Mouse (Mus musculus) central nervous system, embryonic 14 days (tissue): ENCODE measurements around the gene Ctbs. TPM values are rescaled to one million over a fixed set of nuclear protein-coding genes. Genes with fewer than 3 reads are reported as not detected.

ENCODE experiments used
- polyA plus RNA-seq: library from polyadenylated mRNA; depleted of rRNA; stranded (reverse); fragments of >200 nt; gene quantifications from 2 replicates; pipeline ENCODE4 v1.2.3, GENCODE M21; 2012; rRNA removed

Ctbs gene
- polyA plus RNA-seq = 2.4 and 3.0 TPM in 2 replicates

GRCm38 (mm10) chr3:146449745-146450250 is at the start of gene Ctbs:
TSS of gene Ctbs (plus strand) at chr3:146449795.

GRCm38 (mm10) chr3:146404311-146405201 is 45.0 kb upstream of the Ctbs start, which contains the start of gene Ssx2ip:
TSS of gene Ssx2ip (plus strand) at chr3:146404642.

GRCm38 (mm10) chr3:146499431-146500002 is 49.9 kb downstream of the Ctbs start, which contains the start of the genes Spata1 and Gng5:
TSS of gene Spata1 (minus strand) at chr3:146499753.
TSS of gene Gng5 (plus strand) at chr3:146499807.

Other genes starting within 250 kb of the Ctbs start
- 0.23 and 0.46 TPM in 2 replicates for gene Lpar3, start 228.8 kb upstream of the Ctbs start, polyA plus RNA-seq
- 12.5 and 13.4 TPM in 2 replicates for gene Ssx2ip, start 45.2 kb upstream of the Ctbs start, polyA plus RNA-seq
- 10.0 and 10.9 TPM in 2 replicates for gene Spata1, start 50.0 kb downstream of the Ctbs start, polyA plus RNA-seq
- 216 and 226 TPM in 2 replicates for gene Gng5, start 50.0 kb downstream of the Ctbs start, polyA plus RNA-seq
- 46.6 and 51.9 TPM in 2 replicates for gene Rpf1, start 71.6 kb downstream of the Ctbs start, polyA plus RNA-seq
- 0.11 TPM in 1 of 2 replicates, not detected in the other for gene Uox, start 120.6 kb downstream of the Ctbs start, polyA plus RNA-seq
- gene Dnase2b, start 165.8 kb downstream of the Ctbs start, polyA plus RNA-seq = not detected in 2 replicates
- gene 4930503B20Rik, start 201.5 kb downstream of the Ctbs start, polyA plus RNA-seq = not detected in 2 replicates
- gene Samd13, start 235.8 kb downstream of the Ctbs start, polyA plus RNA-seq = 0.21 and 0.38 TPM in 2 replicates